Mouse (Mus musculus) limb, embryonic 11.5 days (tissue): Measurements from ENCODE around the gene Mterf1a. TPM values are rescaled to one million over a fixed set of nuclear protein-coding genes. Genes with fewer than 3 reads are reported as not detected.
"Not testable (repeated sequence)": the region's sequence is repeated elsewhere in the genome, so short reads cannot be mapped to it uniquely, and the experiment has no call there.

Experiments used
- ATAC-seq: fragments of 200-750 bp; cut with Nextera tagmentation; 2 replicates; pipeline ENCODE4 v1.8.0; 2017; ENCODE audit warnings: low read depth; ENCODE audit not compliant: insufficient number of reproducible peaks, low FRiP score, low TSS enrichment
- DNase-seq: peaks from one replicate; pipeline ENCODE4 v3.0.0-alpha.2; 2015; ENCODE audit warnings: low spot score
- H3K27ac ChIP-seq: fragments of 300-500 bp; sonication (generic); replicated peaks from 2 replicates; pipeline ENCODE4 v1.5.1; 2014; ENCODE audit warnings: low read depth, mild to moderate bottlenecking, low read length
- H3K27me3 ChIP-seq: fragments of 300-500 bp; sonication (generic); 2 replicates; pipeline ENCODE4 v1.6.1; 2014; ENCODE audit warnings: mild to moderate bottlenecking, low read length, mixed read lengths; ENCODE audit not compliant: control insufficient read depth, insufficient read depth
- H3K36me3 ChIP-seq: fragments of 300-500 bp; sonication (generic); 2 replicates; pipeline ENCODE4 v1.6.1; 2014; ENCODE audit warnings: mild to moderate bottlenecking, low read length, moderate library complexity, mixed read lengths; ENCODE audit not compliant: control insufficient read depth, insufficient read depth
- H3K4me1 ChIP-seq: fragments of 300-500 bp; sonication (generic); 2 replicates; pipeline ENCODE4 v1.6.1; 2014; ENCODE audit warnings: low read length, mixed read lengths; ENCODE audit not compliant: control insufficient read depth, insufficient read depth
- H3K4me2 ChIP-seq: fragments of 300-500 bp; sonication (generic); 2 replicates; pipeline ENCODE4 v1.6.1; 2014; ENCODE audit warnings: low read depth, mild to moderate bottlenecking, moderate library complexity; ENCODE audit not compliant: severe bottlenecking
- H3K4me3 ChIP-seq: fragments of 300-500 bp; sonication (generic); 2 replicates; pipeline ENCODE4 v1.5.1; 2014; ENCODE audit warnings: low read depth, low read length
- H3K9ac ChIP-seq: fragments of 300-500 bp; sonication (generic); 2 replicates; pipeline ENCODE4 v1.6.1; 2014; ENCODE audit warnings: mild to moderate bottlenecking, low read length
- H3K9me3 ChIP-seq: fragments of 300-500 bp; sonication (generic); 2 replicates; pipeline ENCODE4 v1.6.1; 2016; ENCODE audit warnings: low read length; ENCODE audit not compliant: control insufficient read depth
- WGBS: fragments of 180-500 bp; shearing (Covaris S2); extraction: QIAGEN DNeasy Blood & Tissue Kit; methylation state at CpG from one replicate; pipeline ENCODE4 v1.1.7; 2014; 5-methylcytosine and 5-hydroxymethylcytosine counted together
- polyA plus RNA-seq: library from polyadenylated mRNA; unstranded; fragments of >200 nt; fragmentation: Nextera tagmentation; extraction: Ambion mirVana; gene quantifications from 2 replicates; pipeline ENCODE4 v1.2.1, GENCODE M21; 2014

Gene Mterf1a
- polyA plus RNA-seq, 1 experiment from 2014 or later: 7.2 TPM

DNA sequence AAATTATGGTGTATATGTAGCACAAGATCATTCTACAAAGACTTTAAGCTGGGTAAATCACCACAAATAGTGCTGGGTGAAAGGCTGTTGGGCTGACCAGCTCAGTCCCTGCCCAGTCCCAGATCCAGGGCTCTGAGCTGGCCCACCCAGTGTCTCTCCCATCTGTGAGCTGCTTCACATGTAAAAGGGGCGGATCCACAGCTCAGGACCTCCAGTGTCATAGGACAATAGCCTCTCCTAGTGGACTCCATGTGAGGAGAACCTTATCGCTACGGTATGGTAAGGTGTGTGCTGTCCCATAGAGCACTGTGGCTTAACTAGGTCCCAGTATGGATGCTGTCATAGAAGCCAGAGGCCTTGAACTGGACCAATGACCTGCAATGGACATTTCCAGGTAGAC, 37.9 kb upstream of the Mterf1a start:
- Histone ChIP-seq H3K27me3 (no peaks in the 10 kb centered on the region), H3K9ac (no peak overlapping the region), H3K4me3 (no peak overlapping the region), H3K27ac (no peak overlapping the region), H3K9me3 (no peaks in the 10 kb centered on the region), H3K4me1 (peaks cover 16% of the 10 kb centered on the region; the same call in 1 of the 2 replicates), H3K4me2 (no peak overlapping the region), H3K36me3 (no peaks in the 10 kb centered on the region)
- ATAC-seq: no peak
- WGBS: 91% methylated on average over 3 of the region's 3 CpGs
- no peak for DNase-seq

DNA sequence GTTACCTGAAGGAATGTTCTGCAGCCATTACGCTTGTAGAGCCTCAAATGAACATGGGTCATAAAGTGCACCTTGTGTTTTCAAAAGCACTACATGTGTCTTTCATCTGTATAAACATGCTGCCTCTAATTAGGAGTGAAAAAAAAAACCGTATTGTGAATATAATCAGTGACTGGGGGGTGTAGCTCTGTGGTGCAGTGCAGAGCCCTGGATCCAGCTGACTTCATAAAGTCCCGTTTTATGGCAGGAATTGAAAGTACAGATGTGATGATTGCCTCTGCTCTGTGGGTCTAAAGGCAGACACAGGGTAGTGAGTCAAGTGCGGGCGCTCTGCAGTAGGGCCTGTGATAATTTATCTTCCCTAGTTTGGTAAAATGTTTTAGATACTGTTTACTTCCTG, 37.0 kb upstream of the Mterf1a start:
- no peak overlapping the region for H3K27ac ChIP-seq
- no peak overlapping the region for H3K4me2 ChIP-seq
- no peaks in the 10 kb centered on the region for H3K36me3 ChIP-seq
- DNase-seq: no peak
- H3K9me3 ChIP-seq: no peaks in the 10 kb centered on the region
- no peak for ATAC-seq
- no peak overlapping the region for H3K4me3 ChIP-seq
- H3K9ac ChIP-seq: no peak overlapping the region
- 28% methylated on average over 5 of the region's 5 CpGs for WGBS
- H3K4me1 ChIP-seq: peaks cover 16% of the 10 kb centered on the region; the same call in 1 of the 2 replicates
- H3K27me3 ChIP-seq: no peaks in the 10 kb centered on the region

DNA sequence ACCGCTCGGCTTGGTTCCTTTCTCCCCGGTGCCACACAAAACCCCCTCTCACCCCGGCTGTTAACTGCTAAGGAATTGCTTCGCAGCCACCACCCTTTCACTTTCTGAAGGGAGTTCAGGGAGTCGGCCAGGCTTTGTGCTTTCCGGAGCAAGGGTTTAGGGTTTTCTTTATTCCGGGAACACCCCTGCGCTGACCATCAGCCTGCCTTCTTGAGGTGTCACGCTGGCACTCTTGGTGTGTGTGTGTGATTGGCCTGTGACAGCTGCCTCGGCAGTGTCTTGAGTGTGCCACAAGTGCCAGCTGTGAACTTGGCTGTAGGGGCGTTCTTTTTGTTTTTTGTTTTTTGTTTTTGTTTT, 34.9 kb upstream of the Mterf1a start:
- Histone ChIP-seq H3K27me3 (no peaks in the 10 kb centered on the region), H3K9me3 (no peaks in the 10 kb centered on the region), H3K36me3 (no peaks in the 10 kb centered on the region), H3K27ac (peak overlapping the region; percentile 92), H3K4me3 (peak overlapping the region; percentile 79), H3K4me1 (peaks cover 16% of the 10 kb centered on the region; the same call in 1 of the 2 replicates), H3K4me2 (peak overlapping the region; percentile 66), H3K9ac (peak overlapping the region; percentile 97)
- WGBS: under 1% methylated on average over 12 of the region's 12 CpGs
- ATAC-seq (0 out of 2 replicates have a peak, but pooled peaks have one; percentile 65), DNase-seq (peak; percentile 65)

DNA sequence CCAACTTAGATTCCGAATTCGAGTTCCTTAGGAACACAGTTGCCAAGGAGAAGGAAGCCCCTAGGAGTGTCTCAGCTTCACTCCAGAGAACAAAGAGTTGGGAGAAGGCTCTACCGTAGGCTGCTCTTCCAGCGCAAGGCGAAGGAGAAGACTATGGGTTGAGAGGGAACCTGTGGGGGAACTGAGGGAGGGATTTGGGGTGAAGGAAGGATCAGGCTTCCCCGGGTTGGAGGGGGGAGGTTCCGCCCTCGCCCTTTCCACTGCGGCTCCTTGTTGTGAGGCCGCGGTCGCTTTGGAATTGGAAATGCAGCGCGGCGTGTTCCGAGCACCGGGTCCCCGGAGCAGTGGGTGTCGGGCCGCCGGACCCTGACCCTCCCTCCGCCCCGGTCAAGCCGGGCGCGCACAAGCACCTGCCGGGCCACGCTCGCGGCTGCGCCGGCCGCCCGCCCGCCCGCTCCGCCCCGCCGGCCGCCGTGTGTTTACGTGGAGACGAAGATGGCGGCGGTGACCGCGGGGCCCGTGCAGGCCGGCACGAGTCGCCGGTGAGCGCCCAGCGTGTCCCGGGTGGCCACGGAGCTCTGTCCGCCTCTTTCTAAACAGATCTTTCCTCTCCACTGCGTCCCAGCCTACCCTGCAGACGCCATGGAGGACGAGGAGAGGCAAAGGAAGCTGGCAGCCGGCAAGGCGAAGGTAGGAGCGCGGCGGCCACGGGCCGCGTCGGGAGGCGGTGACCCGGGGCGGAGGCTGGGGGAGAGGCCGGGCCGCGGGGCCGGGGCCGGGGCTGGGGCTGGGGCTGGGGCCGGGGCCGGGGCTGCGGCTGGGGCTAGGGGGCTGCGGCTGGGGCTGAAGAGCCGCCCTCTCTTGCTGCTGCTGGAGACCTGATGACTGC, 34.3 kb upstream of the Mterf1a start, which contains the start of gene Akap9:
Akap9 (plus strand) TSS at position 254 of the 889 bp plus-strand sequence.
- no peaks in the 10 kb centered on the region for H3K27me3 ChIP-seq
- under 1% methylated on average over 59 of the region's 82 CpGs for WGBS
- H3K9me3 ChIP-seq: no peaks in the 10 kb centered on the region
- H3K9ac ChIP-seq: peak within 1 kb of the TSS; percentile 97
- peak within 1 kb of the TSS; percentile 92 for H3K27ac ChIP-seq
- DNase-seq (peak; percentile 83), ATAC-seq (peak; percentile 80)
- H3K4me2 ChIP-seq: peak within 1 kb of the TSS; percentile 66
- peaks cover 16% of the 10 kb centered on the region; the same call in 1 of the 2 replicates for H3K4me1 ChIP-seq
- peak within 1 kb of the TSS; percentile 79 for H3K4me3 ChIP-seq
- no peaks in the 10 kb centered on the region for H3K36me3 ChIP-seq

DNA sequence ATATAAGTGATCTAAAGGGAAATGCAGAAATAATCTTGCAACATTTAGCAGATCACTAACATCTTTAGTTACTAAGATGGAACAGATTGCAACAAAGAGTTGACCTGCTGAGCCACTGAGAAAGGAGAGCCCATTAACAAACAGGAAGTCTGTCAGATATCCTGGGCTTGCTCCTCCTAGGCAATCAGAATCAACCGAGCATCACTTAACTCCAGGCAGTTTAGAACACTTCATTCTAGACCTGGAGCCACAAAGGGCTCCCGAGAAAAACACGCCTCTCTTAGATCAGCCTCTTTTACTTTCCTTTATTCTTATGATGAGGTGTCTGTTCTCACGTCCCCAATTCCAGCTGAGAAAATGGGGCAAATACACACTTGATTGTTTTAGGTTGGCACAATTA, 32.9 kb upstream of the Mterf1a start:
- DNase-seq (no peak), ATAC-seq (no peak)
- Histone ChIP-seq H3K27ac (no peak overlapping the region), H3K36me3 (no peaks in the 10 kb centered on the region), H3K27me3 (no peaks in the 10 kb centered on the region), H3K4me2 (no peak overlapping the region), H3K9me3 (no peaks in the 10 kb centered on the region), H3K4me1 (peaks cover 15% of the 10 kb centered on the region; the same call in 1 of the 2 replicates), H3K4me3 (no peak overlapping the region), H3K9ac (no peak overlapping the region)
- 52% methylated on average over 4 of the region's 4 CpGs for WGBS

DNA sequence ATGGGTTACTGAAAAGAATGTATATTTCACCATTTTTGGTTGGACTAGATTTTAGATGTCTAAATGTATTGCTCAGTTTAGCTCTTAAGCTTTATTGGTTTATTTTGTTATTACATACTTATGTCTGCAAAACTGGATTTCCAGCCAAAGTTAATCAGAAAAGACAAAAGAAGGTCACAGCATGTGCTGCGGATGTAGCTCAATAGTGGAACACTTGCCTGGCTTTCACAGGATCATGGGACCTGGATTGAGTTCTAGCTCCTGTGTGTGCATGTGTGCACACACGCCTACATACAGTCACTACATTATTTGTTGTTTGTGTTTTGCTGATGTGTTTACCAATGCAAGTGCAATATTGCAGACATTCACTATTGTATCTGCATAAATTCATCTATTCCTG, 28.6 kb upstream of the Mterf1a start:
- WGBS: 94% methylated on average over 2 of the region's 2 CpGs
- H3K4me2 ChIP-seq: no peak overlapping the region
- ATAC-seq: no peak
- H3K9me3 ChIP-seq: no peaks in the 10 kb centered on the region
- H3K36me3 ChIP-seq: no peaks in the 10 kb centered on the region
- H3K4me3 ChIP-seq: no peak overlapping the region
- H3K9ac ChIP-seq: no peak overlapping the region
- DNase-seq: no peak
- H3K27me3 ChIP-seq: no peaks in the 10 kb centered on the region
- no peaks in the 10 kb centered on the region for H3K4me1 ChIP-seq
- H3K27ac ChIP-seq: no peak overlapping the region

DNA sequence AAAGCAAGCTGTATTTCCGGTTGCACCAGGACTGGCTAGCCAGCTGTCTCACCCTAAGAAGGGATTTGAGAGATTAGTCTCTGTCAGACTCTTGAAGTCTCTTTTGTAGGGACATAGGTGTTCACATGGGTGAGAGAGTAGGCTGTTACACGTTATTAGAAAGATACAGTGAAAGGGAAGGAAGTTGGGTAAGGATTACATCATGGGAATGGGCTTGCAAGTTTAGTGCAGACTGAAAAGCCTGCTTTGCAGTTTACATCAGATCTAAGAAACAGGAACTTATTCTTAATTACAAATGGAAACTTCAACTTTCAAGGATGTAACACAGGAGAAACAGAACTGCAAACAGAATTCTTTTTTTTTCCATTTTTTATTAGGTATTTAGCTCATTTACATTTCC, 11.7 kb upstream of the Mterf1a start:
- DNase-seq (no peak), ATAC-seq (no peak)
- no peak overlapping the region for H3K9ac ChIP-seq
- no peaks in the 10 kb centered on the region for H3K4me1 ChIP-seq
- H3K36me3 ChIP-seq: no peaks in the 10 kb centered on the region
- H3K4me3 ChIP-seq: no peak overlapping the region
- H3K9me3 ChIP-seq: no peaks in the 10 kb centered on the region
- H3K27me3 ChIP-seq: no peaks in the 10 kb centered on the region
- WGBS: 82% methylated on average over 2 of the region's 2 CpGs
- H3K27ac ChIP-seq: no peak overlapping the region
- H3K4me2 ChIP-seq: no peak overlapping the region

DNA sequence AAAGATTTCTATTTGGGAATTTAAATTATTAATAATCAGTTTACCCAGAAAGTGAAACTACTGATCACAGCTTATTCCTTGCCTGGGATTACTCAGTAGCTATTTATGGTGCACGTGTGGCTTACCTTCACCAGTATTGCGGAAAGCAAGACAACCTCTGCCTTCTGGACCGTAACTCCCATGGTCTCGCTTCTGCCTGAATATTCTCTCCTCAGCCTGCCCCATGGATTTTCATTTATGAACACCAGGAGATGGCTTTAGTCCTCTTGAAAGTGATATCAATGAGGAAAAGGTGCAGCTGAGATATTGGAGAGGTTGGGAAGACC, 524 bp upstream of the Mterf1a start:
- WGBS: 92% methylated on average over 4 of the region's 4 CpGs
- not testable (repeated sequence) for H3K9ac ChIP-seq, H3K27ac ChIP-seq, H3K4me2 ChIP-seq, H3K9me3 ChIP-seq, H3K27me3 ChIP-seq, ATAC-seq, H3K36me3 ChIP-seq, DNase-seq, H3K4me3 ChIP-seq, H3K4me1 ChIP-seq
